Mouse (Mus musculus) limb, embryonic 14.5 days (tissue): ENCODE measurements around the gene Pakap. TPM values are rescaled to one million over a fixed set of nuclear protein-coding genes. Genes with fewer than 3 reads are reported as not detected.

Source experiments
- ATAC-seq: fragments of 200-750 bp; cut with Nextera tagmentation; 2 replicates; pipeline ENCODE4 v1.8.0; 2017; ENCODE audit warnings: low read depth, moderate number of reproducible peaks, moderate TSS enrichment; ENCODE audit not compliant: low FRiP score
- DNase-seq: peaks from one replicate; pipeline ENCODE4 v3.0.0-alpha.2; 2015; ENCODE audit warnings: low spot score
- H3K27ac ChIP-seq: fragments of 300-500 bp; sonication (generic); replicated peaks from 2 replicates; pipeline ENCODE4 v1.5.1; 2014; ENCODE audit warnings: low read depth, mild to moderate bottlenecking, low read length, moderate library complexity, mixed read lengths
- H3K27me3 ChIP-seq: fragments of 300-500 bp; sonication (generic); 2 replicates; pipeline ENCODE4 v1.6.1; 2014; ENCODE audit warnings: low read length, mixed read lengths; ENCODE audit not compliant: control insufficient read depth, insufficient read depth
- H3K36me3 ChIP-seq: fragments of 300-500 bp; sonication (generic); 2 replicates; pipeline ENCODE4 v1.6.1; 2014; ENCODE audit warnings: mild to moderate bottlenecking, low read length, moderate library complexity, mixed read lengths; ENCODE audit not compliant: control insufficient read depth, insufficient read depth
- H3K4me1 ChIP-seq: fragments of 300-500 bp; sonication (generic); 2 replicates; pipeline ENCODE4 v1.6.1; 2014; ENCODE audit warnings: antibody characterized with exemption, low read length, mixed read lengths; ENCODE audit not compliant: control insufficient read depth, insufficient read depth
- H3K4me2 ChIP-seq: fragments of 300-500 bp; sonication (generic); replicated peaks from 2 replicates; pipeline ENCODE4 v1.6.1; 2014; ENCODE audit warnings: low read depth, mild to moderate bottlenecking, low read length, moderate library complexity; ENCODE audit not compliant: severe bottlenecking
- H3K4me3 ChIP-seq: fragments of 300-500 bp; sonication (generic); replicated peaks from 2 replicates; pipeline ENCODE4 v1.5.1; 2014; ENCODE audit warnings: low read length
- H3K9ac ChIP-seq: fragments of 300-500 bp; sonication (generic); 2 replicates; pipeline ENCODE4 v1.6.1; 2014; ENCODE audit warnings: mild to moderate bottlenecking, low read depth, low read length, moderate library complexity; ENCODE audit not compliant: severe bottlenecking
- H3K9me3 ChIP-seq: fragments of 300-500 bp; sonication (generic); 2 replicates; pipeline ENCODE4 v1.6.1; 2016; ENCODE audit warnings: low read length; ENCODE audit not compliant: control insufficient read depth
- POLR2A ChIP-seq: fragments of 200-500 bp; IDR thresholded peaks from 2 replicates; pipeline ENCODE4 v1.8.0; 2012; ENCODE audit warnings: inconsistent platforms, mild to moderate bottlenecking, moderate library complexity, borderline replicate concordance; ENCODE audit not compliant: insufficient read depth, insufficient read length; ENCODE audit errors: extremely low read depth
- WGBS: fragments of 180-500 bp; shearing (Covaris S2); extraction: QIAGEN DNeasy Blood & Tissue Kit; methylation state at CpG from one replicate; pipeline ENCODE4 v1.1.7; 2014; 5-methylcytosine and 5-hydroxymethylcytosine counted together
- polyA plus RNA-seq, 2 experiments: library from polyadenylated mRNA; depleted of rRNA in 1 of 2; stranded (reverse) in 1 of 2; unstranded in 1 of 2; fragments of >200 nt; fragmentation: Nextera tagmentation in 1 of 2; extraction: Ambion mirVana in 1 of 2; gene quantifications; 2 replicates each; pipeline versions ENCODE4 v1.2.1 to v1.2.3; 2012 to 2014

The Pakap gene
- polyA plus RNA-seq, 2 experiments = 6.4 to 26.9 TPM

- ATAC-seq (no peak), DNase-seq (no peak)
- H3K9ac ChIP-seq = 0 out of 2 replicates have a peak overlapping the region, but pooled peaks have one; percentile 0
- peak overlapping the region; percentile 88 for H3K27ac ChIP-seq
- peak overlapping the region; percentile 50 for H3K4me2 ChIP-seq
- H3K4me1 ChIP-seq = peaks cover 43% of the 10 kb centered on the region
- 0 out of 2 replicates have a peak overlapping the region, but pooled peaks have one; percentile 36 for H3K4me3 ChIP-seq
- no peak for TF ChIP-seq POLR2A
- H3K36me3 ChIP-seq = peaks cover 9% of the 10 kb centered on the region; the same call in 1 of the 2 replicates
- no peaks in the 10 kb centered on the region for H3K27me3 ChIP-seq
- no peaks in the 10 kb centered on the region for H3K9me3 ChIP-seq
- 87% methylated on average over 3 of the region's 3 CpGs for WGBS
Measured at GRCm38 (mm10) chr4:57847676-57848075, 279.7 kb downstream of the Pakap start.

GRCm38 (mm10) chr4:57849465-57849864 lies 281.5 kb downstream of the Pakap start:
- Histone ChIP-seq H3K9me3 (no peaks in the 10 kb centered on the region), H3K27me3 (no peaks in the 10 kb centered on the region), H3K9ac (no peak overlapping the region), H3K4me2 (no peak overlapping the region), H3K4me1 (peaks cover 41% of the 10 kb centered on the region), H3K36me3 (peaks cover 13% of the 10 kb centered on the region), H3K4me3 (no peak overlapping the region), H3K27ac (no peak overlapping the region)
- no peak for TF ChIP-seq POLR2A
- DNase-seq = no peak
- no peak for ATAC-seq
- WGBS = 76% methylated on average over 6 of the region's 6 CpGs

GRCm38 (mm10) chr4:57851731-57852130 lies 283.8 kb downstream of the Pakap start:
- TF ChIP-seq POLR2A = no peak
- ATAC-seq = 0 out of 2 replicates have a peak, but pooled peaks have one; percentile 23
- Histone ChIP-seq H3K9ac (no peak overlapping the region), H3K4me3 (no peak overlapping the region), H3K27me3 (no peaks in the 10 kb centered on the region), H3K4me2 (no peak overlapping the region), H3K36me3 (peaks cover 36% of the 10 kb centered on the region), H3K4me1 (peaks cover 20% of the 10 kb centered on the region), H3K27ac (no peak overlapping the region), H3K9me3 (no peaks in the 10 kb centered on the region)
- WGBS = 67% methylated on average over 1 of the region's 1 CpGs
- no peak for DNase-seq

- WGBS = 22% methylated on average over 9 of the region's 9 CpGs
- Histone ChIP-seq H3K9me3 (no peaks in the 10 kb centered on the region), H3K27ac (no peak overlapping the region), H3K4me1 (peaks cover 12% of the 10 kb centered on the region), H3K27me3 (no peaks in the 10 kb centered on the region), H3K36me3 (peaks cover 44% of the 10 kb centered on the region), H3K4me2 (no peak overlapping the region), H3K4me3 (no peak overlapping the region), H3K9ac (no peak overlapping the region)
- no peak for ATAC-seq
- DNase-seq = no peak
- TF ChIP-seq POLR2A = no peak
Measured at GRCm38 (mm10) chr4:57852461-57853040, 284.6 kb downstream of the Pakap start.

GRCm38 (mm10) chr4:57854181-57854580 lies 286.2 kb downstream of the Pakap start:
- no peak for DNase-seq
- peaks cover 48% of the 10 kb centered on the region for H3K36me3 ChIP-seq

More at GRCm38 (mm10) chr4:57854181-57854580, 286.2 kb downstream of the Pakap start:
- no peak overlapping the region for H3K4me3 ChIP-seq
- H3K27ac ChIP-seq = no peak overlapping the region
- H3K4me1 ChIP-seq = peaks cover 8% of the 10 kb centered on the region
- no peaks in the 10 kb centered on the region for H3K9me3 ChIP-seq
- TF ChIP-seq POLR2A = no peak
- no peaks in the 10 kb centered on the region for H3K27me3 ChIP-seq
- H3K4me2 ChIP-seq = no peak overlapping the region
- ATAC-seq = no peak
- whole genome bisulfite sequencing = 85% methylated on average over 6 of the region's 6 CpGs
- no peak overlapping the region for H3K9ac ChIP-seq
